Comparison of ENCODE assay signal across 8 mouse cellular contexts in the genomic region with DNA sequence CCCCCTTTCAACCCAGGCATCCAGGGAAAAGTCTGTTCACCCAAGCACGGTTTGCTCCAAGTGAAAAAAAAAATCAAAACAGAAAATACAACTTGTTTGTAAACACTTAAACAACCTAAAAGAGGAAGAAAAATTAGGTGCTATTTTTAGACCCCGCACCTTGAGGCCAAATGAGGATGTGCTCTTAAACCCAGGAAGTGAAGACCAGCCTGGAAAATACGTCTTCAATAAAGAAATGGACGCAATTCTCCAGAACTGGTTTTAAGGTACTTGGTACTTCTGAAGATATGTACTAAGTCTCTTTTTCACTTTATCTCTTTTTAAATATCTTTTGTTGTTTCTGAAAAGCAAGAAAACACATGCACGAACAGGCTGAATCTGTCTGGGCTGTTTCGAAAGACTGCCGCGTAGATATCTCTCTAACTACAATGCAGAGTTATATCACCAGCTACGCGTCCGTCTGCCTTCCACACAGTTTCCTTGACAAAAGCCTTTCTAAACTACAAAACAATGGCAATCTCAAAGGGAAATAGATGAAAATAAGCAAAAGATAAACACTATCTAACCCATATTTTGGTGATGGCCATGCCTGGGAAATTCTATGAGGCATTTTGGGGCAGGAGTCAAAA. TPM values are rescaled to one million over a fixed set of nuclear protein-coding genes. Genes with fewer than 3 reads are reported as not detected.
DNase-seq lines count a peak whose midpoint lies in the region; ATAC-seq lines count a peak whose summit lies in the region.

No protein-coding gene starts in this region.

- no peak for ATAC-seq in limb, embryonic 11.5 days (ENCODE audit: insufficient number of reproducible peaks, low FRiP score, low TSS enrichment, low read depth)
- ATAC-seq in heart, embryonic 12.5 days (ENCODE audit: insufficient number of reproducible peaks, low FRiP score): no peak
- ATAC-seq in limb, embryonic 12.5 days (ENCODE audit: insufficient number of reproducible peaks, insufficient read depth, low FRiP score, low TSS enrichment, low read depth): no peak
- no peak for ATAC-seq in neural tube, embryonic 13.5 days (ENCODE audit: low read depth)

- H3K9me3 ChIP-seq in limb, embryonic 11.5 days (ENCODE audit: control insufficient read depth, low read length): no peaks in the 10 kb centered on the region
- H3K9me3 ChIP-seq in limb, embryonic 10.5 days (replicated peaks): no peaks in the 10 kb centered on the region
- no peaks in the 10 kb centered on the region for H3K9me3 ChIP-seq in heart, embryonic 12.5 days (replicated peaks)
- no peaks in the 10 kb centered on the region for H3K9me3 ChIP-seq in limb, embryonic 12.5 days
- no peaks in the 10 kb centered on the region for H3K9me3 ChIP-seq in neural tube, embryonic 13.5 days

- 0 out of 2 replicates have a peak overlapping the region, but pooled peaks have one; percentile 19 for H3K4me2 ChIP-seq in limb, embryonic 11.5 days (ENCODE audit: low read depth, severe bottlenecking)
- H3K4me2 ChIP-seq in heart, embryonic 12.5 days: peak overlapping the region; percentile 50
- H3K4me2 ChIP-seq in limb, embryonic 12.5 days: peak overlapping the region; percentile 41
- peak overlapping the region; percentile 47 for H3K4me2 ChIP-seq in neural tube, embryonic 13.5 days

- no peak for DNase-seq in limb, embryonic 11.5 days (ENCODE audit: low spot score)
- no peak for DNase-seq in limb, embryonic 10.5 days (ENCODE audit: low spot score)
- no peak for DNase-seq in MN1 (ENCODE audit: low spot score)
- no peak for DNase-seq in right cerebral cortex, adult 2 months (ENCODE audit: low spot score in 2 of 2)
- DNase-seq in cerebellum, postnatal 36 days: no peak

- no peaks in the 10 kb centered on the region for H3K36me3 ChIP-seq in limb, embryonic 11.5 days (ENCODE audit: control insufficient read depth, insufficient read depth, low read length)
- H3K36me3 ChIP-seq in limb, embryonic 10.5 days: no peaks in the 10 kb centered on the region
- H3K36me3 ChIP-seq in heart, embryonic 12.5 days: no peaks in the 10 kb centered on the region
- no peaks in the 10 kb centered on the region for H3K36me3 ChIP-seq in limb, embryonic 12.5 days
- H3K36me3 ChIP-seq in neural tube, embryonic 13.5 days: no peaks in the 10 kb centered on the region

- H3K4me3 ChIP-seq in limb, embryonic 11.5 days (ENCODE audit: low read depth, low read length): no peak overlapping the region
- H3K4me3 ChIP-seq in limb, embryonic 10.5 days: no peak overlapping the region
- peak overlapping the region; percentile 27; the same call in 1 of the 2 replicates for H3K4me3 ChIP-seq in heart, embryonic 12.5 days
- H3K4me3 ChIP-seq in limb, embryonic 12.5 days (replicated peaks): no peak overlapping the region
- peak overlapping the region; percentile 17 for H3K4me3 ChIP-seq in neural tube, embryonic 13.5 days

- no peaks in the 10 kb centered on the region for H3K4me1 ChIP-seq in limb, embryonic 11.5 days (ENCODE audit: control insufficient read depth, insufficient read depth, low read length)
- H3K4me1 ChIP-seq in limb, embryonic 10.5 days: peaks cover 10% of the 10 kb centered on the region; the same call in 1 of the 2 replicates
- peaks cover 36% of the 10 kb centered on the region for H3K4me1 ChIP-seq in heart, embryonic 12.5 days (replicated peaks)
- peaks cover 4% of the 10 kb centered on the region; the same call in 1 of the 2 replicates for H3K4me1 ChIP-seq in limb, embryonic 12.5 days (replicated peaks)
- H3K4me1 ChIP-seq in neural tube, embryonic 13.5 days (replicated peaks): peaks cover 15% of the 10 kb centered on the region

- H3K27me3 ChIP-seq in limb, embryonic 11.5 days (ENCODE audit: control insufficient read depth, insufficient read depth, low read length): no peaks in the 10 kb centered on the region
- H3K27me3 ChIP-seq in limb, embryonic 10.5 days (ENCODE audit: low read depth, poor library complexity, severe bottlenecking): no peaks in the 10 kb centered on the region
- no peaks in the 10 kb centered on the region for H3K27me3 ChIP-seq in heart, embryonic 12.5 days (replicated peaks)
- H3K27me3 ChIP-seq in limb, embryonic 12.5 days: no peaks in the 10 kb centered on the region
- no peaks in the 10 kb centered on the region for H3K27me3 ChIP-seq in neural tube, embryonic 13.5 days

- no peak overlapping the region for H3K27ac ChIP-seq in limb, embryonic 11.5 days (replicated peaks; ENCODE audit: low read depth, low read length)
- no peak overlapping the region for H3K27ac ChIP-seq in limb, embryonic 10.5 days
- peak overlapping the region; percentile 73 for H3K27ac ChIP-seq in heart, embryonic 12.5 days (ENCODE audit: poor library complexity, severe bottlenecking)
- H3K27ac ChIP-seq in limb, embryonic 12.5 days: no peak overlapping the region
- H3K27ac ChIP-seq in neural tube, embryonic 13.5 days (replicated peaks): no peak overlapping the region

- 81% methylated on average over 11 of the region's 11 CpGs for WGBS in limb, embryonic 11.5 days
- WGBS in limb, embryonic 10.5 days: 78% methylated on average over 11 of the region's 11 CpGs
- 40% methylated on average over 11 of the region's 11 CpGs for WGBS in heart, embryonic 12.5 days
- 77% methylated on average over 11 of the region's 11 CpGs for WGBS in limb, embryonic 12.5 days
- WGBS in neural tube, embryonic 13.5 days: 65% methylated on average over 11 of the region's 11 CpGs

- no peak overlapping the region for H3K9ac ChIP-seq in limb, embryonic 11.5 days (ENCODE audit: low read length)
- no peak overlapping the region for H3K9ac ChIP-seq in heart, embryonic 12.5 days
- H3K9ac ChIP-seq in limb, embryonic 12.5 days (replicated peaks): no peak overlapping the region
- H3K9ac ChIP-seq in neural tube, embryonic 13.5 days: no peak overlapping the region

RNA-seq across cellular contexts. Expression of gene Calcrl, which starts 37.7 kb away (rescaled TPM):
- polyA plus RNA-seq in limb, embryonic 11.5 days (2014; fragmentation: Nextera tagmentation; extraction: Ambion mirVana): 18.7 and 19.7 TPM in 2 replicates
- 16.6 and 19.6 TPM in 2 replicates for polyA plus RNA-seq in limb, embryonic 10.5 days (2016; fragmentation: Nextera tagmentation; extraction: Ambion mirVana)
- polyA plus RNA-seq in heart, embryonic 12.5 days (2016; fragmentation: Nextera tagmentation; extraction: Ambion mirVana): 65.1 and 69.5 TPM in 2 replicates
- 12.7 and 12.9 TPM in 2 replicates for polyA plus RNA-seq in limb, embryonic 12.5 days (2016; fragmentation: Nextera tagmentation; extraction: Ambion mirVana)
- polyA plus RNA-seq in neural tube, embryonic 13.5 days (2015; fragmentation: Nextera tagmentation; extraction: Ambion mirVana): 16.8 and 20.8 TPM in 2 replicates

Comparison
In these comparisons a context has a peak if more than half of its experiments do, and no peak if none do; other contexts are left out.
1. H3K4me3 ChIP-seq: peak in heart, embryonic 12.5 days (single experiment) and neural tube, embryonic 13.5 days (single experiment); none in limb, embryonic 11.5 days (single experiment), limb, embryonic 10.5 days (single experiment) and limb, embryonic 12.5 days (single experiment).
2. Peak in every context shown above with its lines, with median percentiles within 50 percentile points of each other: H3K4me2 ChIP-seq.